Mouse (Mus musculus) heart, embryonic 16.5 days (tissue): ENCODE results near the gene Slc22a14. TPM values are rescaled to one million over a fixed set of nuclear protein-coding genes. Genes with fewer than 3 reads are reported as not detected.
A peak's percentile ranks its signal among the peaks of the same experiment; 100 is the strongest.

Source experiments
- ATAC-seq: fragments of 200-750 bp; cut with Nextera tagmentation; replicated peaks from 2 replicates; pipeline ENCODE4 v1.8.0; 2017; ENCODE audit warnings: moderate number of reproducible peaks; ENCODE audit not compliant: insufficient read depth, low FRiP score; ENCODE audit errors: extremely low read depth
- H3K27ac ChIP-seq: fragments of 300-500 bp; sonication (generic); 2 replicates; pipeline ENCODE4 v1.5.1; 2014; ENCODE audit warnings: mild to moderate bottlenecking, low read length, control low read depth, moderate library complexity
- H3K27me3 ChIP-seq: fragments of 300-500 bp; sonication (generic); 2 replicates; pipeline ENCODE4 v1.6.1; 2014; ENCODE audit warnings: low read length, mixed read lengths; ENCODE audit not compliant: control insufficient read depth, insufficient read depth
- H3K36me3 ChIP-seq: fragments of 300-500 bp; sonication (generic); 2 replicates; pipeline ENCODE4 v1.6.1; 2014; ENCODE audit not compliant: control insufficient read depth, insufficient read depth
- H3K4me1 ChIP-seq: fragments of 300-500 bp; sonication (generic); 2 replicates; pipeline ENCODE4 v1.6.1; 2014; ENCODE audit warnings: low read length, mixed read lengths; ENCODE audit not compliant: control insufficient read depth, insufficient read depth
- H3K4me2 ChIP-seq: fragments of 300-500 bp; sonication (generic); 2 replicates; pipeline ENCODE4 v1.6.1; 2014; ENCODE audit warnings: low read depth, mild to moderate bottlenecking, control low read depth, low read length
- H3K4me3 ChIP-seq: fragments of 300-500 bp; sonication (generic); 2 replicates; pipeline ENCODE4 v1.5.1; 2014; ENCODE audit warnings: mild to moderate bottlenecking, control low read depth, low read length
- H3K9ac ChIP-seq: fragments of 300-500 bp; sonication (generic); 2 replicates; pipeline ENCODE4 v1.6.1; 2014; ENCODE audit warnings: low read length, control low read depth
- H3K9me3 ChIP-seq: fragments of 300-500 bp; sonication (generic); replicated peaks from 2 replicates; pipeline ENCODE4 v1.6.1; 2016; ENCODE audit warnings: low read length; ENCODE audit not compliant: control insufficient read depth
- WGBS: fragments of 180-500 bp; shearing (Covaris S2); extraction: QIAGEN DNeasy Blood & Tissue Kit; methylation state at CpG from one replicate; pipeline ENCODE4 v1.1.7; 2014; 5-methylcytosine and 5-hydroxymethylcytosine counted together
- polyA plus RNA-seq: library from polyadenylated mRNA; unstranded; fragments of >200 nt; fragmentation: Nextera tagmentation; extraction: Ambion mirVana; gene quantifications from 2 replicates; pipeline ENCODE4 v1.2.1, GENCODE M21; 2015

The Slc22a14 gene
- polyA plus RNA-seq, 1 experiment from 2014 or later, result 0.20 TPM

- Histone ChIP-seq H3K27me3 (no peaks in the 10 kb centered on the region), H3K9me3 (no peaks in the 10 kb centered on the region), H3K27ac (peak within 1 kb of the TSS; percentile 96), H3K36me3 (no peaks in the 10 kb centered on the region), H3K4me1 (peaks cover 10% of the 10 kb centered on the region), H3K4me3 (peak within 1 kb of the TSS; percentile 96), H3K9ac (peak within 1 kb of the TSS; percentile 95), H3K4me2 (peak within 1 kb of the TSS; percentile 100)
- under 1% methylated on average over 76 of the region's 76 CpGs for WGBS
- peak; percentile 96 for ATAC-seq
Observed at GRCm38 (mm10) chr9:119322289-119323259, 42.8 kb downstream of the Slc22a14 start, which contains the start of gene Oxsr1. Gene Oxsr1 (minus strand): TSS chr9:119322427.

DNA sequence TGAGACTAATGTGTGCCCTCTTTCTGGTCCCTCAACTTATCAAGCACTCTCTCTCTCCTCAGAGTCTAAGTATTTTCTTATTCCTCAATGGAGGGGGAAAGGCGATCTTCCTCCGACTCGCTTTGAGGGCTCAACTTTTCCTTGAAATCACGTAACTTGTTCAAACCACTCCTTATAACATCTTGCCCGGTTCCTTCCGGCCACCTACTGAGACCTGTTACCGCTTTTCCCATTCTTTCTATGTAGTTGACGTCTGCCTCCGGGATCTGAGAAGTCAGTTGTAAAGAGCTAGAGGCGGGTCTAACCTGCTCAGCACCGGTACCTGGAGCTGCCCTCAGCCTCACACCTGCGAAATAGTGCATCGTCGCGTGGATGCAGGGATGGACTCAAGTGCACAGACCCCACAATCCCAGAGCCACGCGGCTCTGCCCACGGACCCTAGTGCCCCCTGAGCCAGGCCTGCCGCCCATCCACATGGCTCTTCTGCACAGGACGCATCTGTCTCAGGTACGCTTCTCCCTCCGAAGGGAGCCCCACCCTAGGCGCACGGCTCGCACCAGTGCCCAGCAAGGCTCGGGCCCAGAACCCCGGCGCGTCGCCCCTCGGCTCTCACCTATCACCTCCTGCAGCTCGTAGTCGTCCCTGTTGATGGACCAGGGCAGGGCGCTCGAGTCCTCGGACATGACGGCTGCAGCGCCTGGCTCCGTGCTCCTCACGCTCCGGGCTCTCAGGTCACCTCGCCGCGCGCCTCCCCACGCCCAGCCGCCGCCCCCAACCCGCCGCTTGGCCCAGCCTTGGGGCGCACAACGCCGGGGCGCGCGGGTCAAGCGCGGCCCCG is 43.7 kb downstream of the Slc22a14 start:
- peaks cover 10% of the 10 kb centered on the region for H3K4me1 ChIP-seq
- no peaks in the 10 kb centered on the region for H3K9me3 ChIP-seq
- H3K9ac ChIP-seq, result peak overlapping the region; percentile 95
- peak overlapping the region; percentile 100 for H3K4me2 ChIP-seq
- no peaks in the 10 kb centered on the region for H3K36me3 ChIP-seq
- H3K27me3 ChIP-seq, result no peaks in the 10 kb centered on the region
- under 1% methylated on average over 58 of the region's 59 CpGs for WGBS
- H3K27ac ChIP-seq, result peak overlapping the region; percentile 96
- peak overlapping the region; percentile 96 for H3K4me3 ChIP-seq
- ATAC-seq, result peak; percentile 12; the same call in 1 of the 2 replicates

- H3K9me3 ChIP-seq, result no peaks in the 10 kb centered on the region
- no peak for ATAC-seq
- peaks cover 10% of the 10 kb centered on the region for H3K4me1 ChIP-seq
- 10% methylated on average over 7 of the region's 7 CpGs for WGBS
- peak overlapping the region; percentile 95 for H3K9ac ChIP-seq
- peak overlapping the region; percentile 96 for H3K4me3 ChIP-seq
- peak overlapping the region; percentile 100 for H3K4me2 ChIP-seq
- H3K27ac ChIP-seq, result no peak overlapping the region
- no peaks in the 10 kb centered on the region for H3K27me3 ChIP-seq
- no peaks in the 10 kb centered on the region for H3K36me3 ChIP-seq
Observed at GRCm38 (mm10) chr9:119320946-119321345, 44.4 kb downstream of the Slc22a14 start.

DNA sequence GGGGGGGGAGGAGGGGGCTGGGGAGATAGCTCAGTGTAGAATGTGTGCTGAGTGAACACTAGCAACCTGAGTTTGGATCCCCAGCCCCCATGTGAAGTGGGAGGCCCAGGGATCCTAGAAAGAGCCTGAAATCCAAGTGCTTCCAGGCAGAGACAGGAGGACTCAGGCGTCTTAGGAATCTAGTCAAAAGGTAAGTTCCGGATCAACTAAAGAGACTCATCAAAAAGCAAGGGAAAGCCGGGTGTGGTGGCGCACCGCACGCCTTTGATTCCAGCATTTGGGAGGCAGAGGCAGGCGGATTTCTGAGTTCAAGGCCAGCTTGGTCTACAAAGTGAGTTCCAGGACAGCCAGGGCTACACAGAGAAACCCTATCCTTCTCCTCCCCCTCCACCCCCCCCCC is 44.9 kb downstream of the Slc22a14 start:
- no peak overlapping the region for H3K9ac ChIP-seq
- H3K36me3 ChIP-seq, result no peaks in the 10 kb centered on the region
- ATAC-seq, result no peak
- H3K27ac ChIP-seq, result no peak overlapping the region
- H3K4me3 ChIP-seq, result no peak overlapping the region; the same call in 1 of the 2 replicates
- WGBS, result 88% methylated on average over 7 of the region's 7 CpGs
- H3K4me1 ChIP-seq, result peaks cover 10% of the 10 kb centered on the region
- no peaks in the 10 kb centered on the region for H3K9me3 ChIP-seq
- no peaks in the 10 kb centered on the region for H3K27me3 ChIP-seq
- H3K4me2 ChIP-seq, result peak overlapping the region; percentile 100; the same call in 1 of the 2 replicates

- H3K4me2 ChIP-seq, result no peak overlapping the region
- no peak overlapping the region for H3K27ac ChIP-seq
- no peak overlapping the region for H3K4me3 ChIP-seq
- H3K36me3 ChIP-seq, result no peaks in the 10 kb centered on the region
- H3K27me3 ChIP-seq, result no peaks in the 10 kb centered on the region
- ATAC-seq, result no peak
- 87% methylated on average over 1 of the region's 1 CpGs for WGBS
- peaks cover 10% of the 10 kb centered on the region for H3K4me1 ChIP-seq
- H3K9me3 ChIP-seq, result no peaks in the 10 kb centered on the region
- H3K9ac ChIP-seq, result no peak overlapping the region
Observed at GRCm38 (mm10) chr9:119318891-119319290, 46.5 kb downstream of the Slc22a14 start.

DNA sequence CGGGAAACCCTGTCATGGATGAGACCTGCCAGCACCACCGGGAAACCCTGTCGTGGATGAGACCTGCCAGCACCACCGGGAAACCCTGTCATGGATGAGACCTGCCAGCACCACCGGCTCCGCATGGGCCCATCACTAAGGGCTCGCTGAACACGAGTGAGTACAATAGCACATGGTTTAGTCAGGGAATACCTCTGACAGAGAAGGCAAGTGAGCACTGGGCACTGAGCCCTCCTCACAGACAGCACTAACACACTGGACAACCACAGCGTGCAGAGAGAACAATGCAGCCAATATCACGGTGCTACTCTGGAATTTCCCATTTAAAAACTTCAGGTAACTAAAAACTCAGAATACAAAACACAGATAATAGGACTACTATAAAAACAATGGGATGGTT is 52.3 kb downstream of the Slc22a14 start:
- H3K4me1 ChIP-seq, result peaks cover 9% of the 10 kb centered on the region
- WGBS, result 82% methylated on average over 10 of the region's 10 CpGs
- no peaks in the 10 kb centered on the region for H3K9me3 ChIP-seq
- no peak overlapping the region for H3K4me3 ChIP-seq
- H3K36me3 ChIP-seq, result no peaks in the 10 kb centered on the region
- H3K9ac ChIP-seq, result no peak overlapping the region
- no peak overlapping the region for H3K27ac ChIP-seq
- no peaks in the 10 kb centered on the region for H3K27me3 ChIP-seq
- no peak overlapping the region for H3K4me2 ChIP-seq
- ATAC-seq, result no peak

GRCm38 (mm10) chr9:119309067-119309466 is 56.3 kb downstream of the Slc22a14 start:
- Histone ChIP-seq H3K9ac (no peak overlapping the region), H3K27me3 (no peaks in the 10 kb centered on the region), H3K27ac (no peak overlapping the region), H3K4me2 (no peak overlapping the region), H3K4me3 (no peak overlapping the region), H3K4me1 (peaks cover 12% of the 10 kb centered on the region), H3K36me3 (no peaks in the 10 kb centered on the region), H3K9me3 (no peaks in the 10 kb centered on the region)
- no peak for ATAC-seq
- 89% methylated on average over 1 of the region's 1 CpGs for WGBS

DNA sequence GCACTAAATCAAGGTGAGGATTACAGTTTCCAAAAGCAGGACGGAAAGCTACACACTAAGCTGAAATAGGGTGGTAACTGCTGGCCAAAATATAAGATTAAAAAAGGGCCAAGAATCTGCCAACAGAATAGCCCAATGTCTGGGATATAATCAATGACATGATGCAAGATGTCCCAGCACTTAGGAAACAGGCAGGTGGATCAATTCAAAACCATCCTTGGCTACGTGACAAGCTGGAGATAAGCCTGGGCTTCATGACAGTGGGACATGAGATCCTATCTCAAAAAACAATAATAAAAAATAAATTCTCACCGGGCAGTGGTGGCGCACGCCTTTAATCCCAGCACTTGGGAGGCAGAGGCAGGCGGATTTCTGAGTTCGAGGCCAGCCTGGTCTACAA is 59.5 kb downstream of the Slc22a14 start:
- Histone ChIP-seq H3K9me3 (no peaks in the 10 kb centered on the region; the same call in 1 of the 2 replicates), H3K4me2 (no peak overlapping the region), H3K27ac (no peak overlapping the region), H3K4me3 (no peak overlapping the region), H3K27me3 (no peaks in the 10 kb centered on the region), H3K9ac (no peak overlapping the region), H3K36me3 (peaks cover 14% of the 10 kb centered on the region), H3K4me1 (peaks cover 12% of the 10 kb centered on the region)
- no peak for ATAC-seq
- WGBS, result 89% methylated on average over 7 of the region's 7 CpGs
